Comparison of ENCODE assay signal across 8 mouse cellular contexts in the genomic region with DNA sequence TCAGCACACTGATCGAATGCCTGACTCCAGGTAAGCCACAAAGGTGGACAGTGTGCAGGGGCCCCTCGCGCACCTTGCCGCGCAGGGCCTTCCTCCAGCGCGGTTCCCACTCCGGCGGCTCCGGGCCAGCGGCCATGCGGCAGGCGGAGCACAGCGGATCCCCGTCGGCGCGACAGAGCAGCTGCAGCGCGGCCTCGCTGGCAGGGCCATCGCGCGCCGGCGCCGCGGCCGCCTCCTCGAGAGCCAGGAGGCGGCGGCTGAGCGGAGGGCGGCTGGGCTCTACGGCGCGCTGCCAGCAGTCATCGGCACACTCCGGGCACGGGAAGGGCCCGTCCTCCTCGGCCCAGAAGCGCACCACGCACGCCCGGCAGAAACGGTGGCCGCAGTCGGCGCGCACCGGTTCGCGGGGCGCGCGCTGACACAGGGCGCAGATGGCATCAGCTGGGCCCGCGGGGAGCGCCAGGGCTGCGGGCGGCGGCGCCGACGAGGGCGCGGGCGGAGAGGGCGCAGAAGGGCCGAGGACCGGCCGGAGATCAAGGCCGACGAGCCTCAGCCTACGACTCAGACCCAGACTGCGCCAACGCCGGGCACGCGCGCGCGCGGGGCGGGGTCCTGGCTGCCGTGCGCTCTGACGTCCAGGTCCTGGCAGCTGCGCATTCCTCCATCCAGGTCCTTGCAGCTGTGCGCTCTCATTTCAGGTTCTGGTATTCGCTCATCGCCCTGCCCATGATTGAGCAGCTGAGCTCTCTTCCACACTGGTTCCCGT. TPM values are rescaled to one million over a fixed set of nuclear protein-coding genes. Genes with fewer than 3 reads are reported as not detected.
DNase-seq lines count a peak whose midpoint lies in the region; ATAC-seq lines count a peak whose summit lies in the region.

A gene (minus strand): TSS at position 595 of the 766 bp plus-strand sequence.

- peak within 1 kb of the TSS; percentile 94 for H3K27ac ChIP-seq in hindbrain, embryonic 12.5 days

- H3K9me3 ChIP-seq in hindbrain, embryonic 12.5 days (replicated peaks): no peaks in the 10 kb centered on the region

- H3K36me3 ChIP-seq in hindbrain, embryonic 12.5 days: peaks cover 26% of the 10 kb centered on the region

- H3K27me3 ChIP-seq in hindbrain, embryonic 12.5 days: no peaks in the 10 kb centered on the region

- peaks cover 26% of the 10 kb centered on the region for H3K4me1 ChIP-seq in hindbrain, embryonic 12.5 days

- ATAC-seq in hindbrain, embryonic 12.5 days (ENCODE audit: low FRiP score): peak; percentile 97

- WGBS in hindbrain, embryonic 12.5 days: under 1% methylated on average over 76 of the region's 95 CpGs

- H3K9ac ChIP-seq in hindbrain, embryonic 12.5 days: peak within 1 kb of the TSS; percentile 100

- H3K4me2 ChIP-seq in hindbrain, embryonic 12.5 days (replicated peaks): peak within 1 kb of the TSS; percentile 81

- H3K4me3 ChIP-seq in hindbrain, embryonic 12.5 days: peak within 1 kb of the TSS; percentile 98

- peak; percentile 95 for DNase-seq in Muller cell, postnatal 12 days (ENCODE audit: inconsistent ontology term)
- peak; percentile 96 for DNase-seq in cerebellum, adult 9-11 months
- peak; percentile 87 to 88 for DNase-seq in frontal cortex, postnatal 10 days (ENCODE audit: low spot score in 2 of 2)
- peak; percentile 85 to 90 for DNase-seq in layer of hippocampus, postnatal 25 days (ENCODE audit: extremely low spot score in 1 of 2, low spot score in 1 of 2)
- peak; percentile 92 for DNase-seq in lung, postnatal 25 days (ENCODE audit: low spot score)
- peak; percentile 96 for DNase-seq in retina, embryonic 14.5 days (ENCODE audit: low spot score)
- peak; percentile 91 for DNase-seq in thymus, postnatal 4 days

RNA-seq across cellular contexts. Expression of the gene that starts here (rescaled TPM):
- polyA plus RNA-seq in hindbrain, embryonic 12.5 days (2016; fragmentation: Nextera tagmentation; extraction: Ambion mirVana): 498 and 513 TPM in 2 replicates
- total RNA-seq in layer of hippocampus, postnatal 25 days (2021): 100 to 1,000 TPM; 505 to 581 TPM

Comparison
In these comparisons a context has a peak if more than half of its experiments do, and no peak if none do; other contexts are left out.
1. Peak in every context shown above with its lines: DNase-seq, ATAC-seq, H3K4me3 ChIP-seq and H3K27ac ChIP-seq.